Mouse (Mus musculus): ENCODE data around the gene Luzp2.

Luzp2 gene

DNA sequence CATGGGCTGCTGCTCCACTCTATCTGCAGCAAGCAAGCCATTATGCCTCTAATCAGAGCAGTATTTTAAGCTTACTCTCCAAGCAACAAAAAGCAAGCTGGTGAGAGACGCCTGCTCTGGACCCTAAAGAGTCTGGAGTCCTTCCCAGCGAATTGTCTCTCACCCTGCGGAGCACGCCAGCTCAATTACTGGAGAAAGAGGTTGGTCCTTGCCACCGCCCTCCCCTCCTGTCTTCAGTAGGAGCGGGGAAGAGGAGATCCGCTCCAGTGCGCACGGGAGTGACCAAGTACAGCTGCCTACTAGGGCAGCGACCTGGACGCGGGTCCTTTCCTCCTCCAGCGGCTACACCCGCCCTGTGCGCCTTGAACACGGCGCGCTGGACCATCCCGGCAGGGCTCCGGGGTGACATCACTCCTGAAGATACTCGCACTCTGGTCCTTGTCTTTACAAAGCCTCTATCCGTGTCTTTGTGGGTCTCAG is at the start of gene Luzp2:
Gene Luzp2 (plus strand): TSS at position 127 of the 480 bp plus-strand sequence.
- no peak for DNase-seq (ENCODE audit: low read depth in 1 of 2, low spot score in 2 of 2)

DNA sequence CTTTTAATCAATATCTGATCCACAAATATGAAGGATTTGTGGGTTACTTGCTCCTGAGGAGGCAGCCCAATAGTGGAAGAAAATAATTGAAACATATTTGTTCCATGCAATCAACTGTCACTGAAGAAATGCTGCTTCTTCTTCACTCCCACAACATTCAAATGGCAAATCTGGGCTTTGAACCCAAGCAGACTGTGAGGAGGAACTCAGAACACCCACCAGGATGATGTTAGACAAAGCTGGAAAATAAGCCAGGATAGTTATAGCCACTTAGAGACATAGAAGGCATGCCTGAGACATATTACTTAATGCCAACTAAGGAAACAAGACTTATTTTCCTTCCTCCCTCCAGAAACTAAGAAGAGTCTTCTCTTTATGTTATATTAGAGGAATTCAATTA is 47.8 kb upstream of the Luzp2 start:
- DNase-seq (ENCODE audit: low read depth in 1 of 2, low spot score in 2 of 2): no peak

DNA sequence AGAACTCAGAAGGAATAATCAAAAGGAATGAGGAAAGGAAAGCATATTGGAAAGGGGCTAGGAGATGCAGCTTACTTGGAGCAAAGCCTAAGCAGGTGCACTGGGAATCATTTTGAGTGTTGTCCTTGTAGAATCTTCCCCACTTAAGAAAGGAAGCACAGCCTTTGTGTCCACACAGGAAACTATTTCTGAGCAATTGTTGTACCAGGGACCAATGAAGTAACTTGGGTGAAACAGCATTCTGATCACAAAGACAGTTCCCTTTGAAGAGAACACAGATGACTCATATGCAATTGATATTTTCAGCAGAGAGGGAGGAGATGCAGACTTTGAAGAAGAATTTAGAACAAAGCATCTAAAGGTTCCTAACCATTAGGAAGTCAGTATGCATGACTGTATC is 16.7 kb upstream of the Luzp2 start:
- DNase-seq (ENCODE audit: low read depth in 1 of 2, low spot score in 2 of 2): no peak

DNA sequence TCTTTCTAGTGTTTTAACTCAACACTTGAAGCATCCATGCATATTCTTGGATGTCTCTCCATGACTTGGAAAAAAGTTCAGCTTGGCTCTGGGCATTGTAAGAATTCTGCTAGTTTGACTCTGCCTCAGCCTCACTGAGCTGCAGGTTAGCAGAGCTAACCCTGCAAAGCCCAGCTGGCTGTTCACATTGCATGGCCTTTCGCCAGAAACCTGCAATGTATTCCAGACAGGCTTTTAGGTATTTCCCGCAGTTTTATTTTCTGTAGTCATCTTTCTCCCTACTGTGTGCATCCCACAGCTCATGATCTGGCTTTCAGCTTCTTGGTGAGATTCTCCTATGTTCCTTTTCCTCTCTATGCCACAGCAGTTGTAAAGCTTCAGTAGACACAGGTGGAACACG is 6.5 kb upstream of the Luzp2 start:
- DNase-seq (ENCODE audit: low read depth in 1 of 2, low spot score in 2 of 2): no peak

DNA sequence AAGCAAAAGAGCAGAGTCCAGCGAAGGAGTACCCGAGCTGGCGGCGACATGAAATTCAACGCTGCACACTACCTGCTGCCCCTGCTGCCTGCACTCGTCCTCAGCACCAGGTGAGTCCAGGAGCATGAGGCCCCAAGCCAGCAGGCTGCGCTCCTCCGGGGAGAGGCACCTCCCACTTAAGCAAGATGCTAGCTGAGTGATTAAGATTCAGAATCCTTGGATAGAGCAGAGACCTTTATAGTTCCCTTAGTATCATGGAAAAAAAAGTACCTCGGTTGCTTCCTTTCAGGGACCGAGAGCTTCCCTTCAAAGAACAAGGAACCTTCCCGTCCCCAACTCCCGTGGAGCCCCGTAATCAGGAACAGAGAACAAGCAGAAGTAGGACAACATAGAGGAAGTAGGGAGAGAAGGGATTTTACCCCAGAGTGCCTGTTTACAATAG is 634 bp downstream of the Luzp2 start:
- no peak for DNase-seq (ENCODE audit: low read depth in 1 of 2, low spot score in 2 of 2)

DNA sequence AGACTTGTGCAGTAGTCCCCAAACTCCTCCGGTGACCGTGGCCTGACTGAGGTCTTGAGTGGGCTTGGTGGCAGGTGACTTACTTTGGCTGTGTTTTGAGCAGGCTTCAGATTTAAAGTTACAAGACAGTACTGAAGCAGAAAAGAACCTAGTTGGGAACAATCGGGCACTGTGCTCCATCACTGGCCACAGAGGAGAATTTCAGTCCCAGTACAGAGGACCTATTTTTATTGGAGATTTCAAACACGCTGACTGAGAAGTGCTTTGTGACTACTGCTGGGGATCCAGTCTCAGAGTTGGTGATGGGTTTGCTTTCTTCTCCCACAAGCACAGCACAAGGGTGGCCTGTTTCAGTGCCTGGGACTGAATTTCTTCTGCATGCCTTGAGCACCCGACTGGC is 1.1 kb downstream of the Luzp2 start:
- no peak for DNase-seq (ENCODE audit: low read depth in 1 of 2, low spot score in 2 of 2)

DNA sequence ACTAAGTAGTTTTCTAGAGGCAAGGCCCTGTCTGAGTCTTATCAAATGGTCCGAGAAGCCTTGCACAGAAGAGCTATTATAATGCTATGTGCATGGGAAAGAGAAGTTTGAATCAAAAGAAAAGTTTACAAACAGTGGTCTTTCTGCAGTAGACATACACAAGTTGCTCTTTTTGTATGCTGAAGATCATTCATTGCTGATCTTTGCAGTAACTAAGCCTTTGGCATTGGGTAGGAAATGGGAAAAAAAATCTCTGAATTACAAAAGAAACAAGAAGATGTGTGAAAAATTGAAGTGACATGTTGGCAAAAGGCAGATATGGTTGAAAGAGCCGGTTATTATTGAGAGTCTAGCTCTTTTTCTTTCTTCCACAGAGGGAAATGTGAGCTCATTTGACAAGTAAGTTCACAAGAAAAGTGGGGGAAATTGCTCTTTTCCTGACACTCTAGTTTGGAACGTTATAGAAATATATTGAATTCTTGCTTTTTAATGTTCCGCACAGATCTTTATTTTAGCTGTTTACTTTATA is 7.6 kb downstream of the Luzp2 start:
- no peak for DNase-seq (ENCODE audit: low read depth in 1 of 2, low spot score in 2 of 2)

DNA sequence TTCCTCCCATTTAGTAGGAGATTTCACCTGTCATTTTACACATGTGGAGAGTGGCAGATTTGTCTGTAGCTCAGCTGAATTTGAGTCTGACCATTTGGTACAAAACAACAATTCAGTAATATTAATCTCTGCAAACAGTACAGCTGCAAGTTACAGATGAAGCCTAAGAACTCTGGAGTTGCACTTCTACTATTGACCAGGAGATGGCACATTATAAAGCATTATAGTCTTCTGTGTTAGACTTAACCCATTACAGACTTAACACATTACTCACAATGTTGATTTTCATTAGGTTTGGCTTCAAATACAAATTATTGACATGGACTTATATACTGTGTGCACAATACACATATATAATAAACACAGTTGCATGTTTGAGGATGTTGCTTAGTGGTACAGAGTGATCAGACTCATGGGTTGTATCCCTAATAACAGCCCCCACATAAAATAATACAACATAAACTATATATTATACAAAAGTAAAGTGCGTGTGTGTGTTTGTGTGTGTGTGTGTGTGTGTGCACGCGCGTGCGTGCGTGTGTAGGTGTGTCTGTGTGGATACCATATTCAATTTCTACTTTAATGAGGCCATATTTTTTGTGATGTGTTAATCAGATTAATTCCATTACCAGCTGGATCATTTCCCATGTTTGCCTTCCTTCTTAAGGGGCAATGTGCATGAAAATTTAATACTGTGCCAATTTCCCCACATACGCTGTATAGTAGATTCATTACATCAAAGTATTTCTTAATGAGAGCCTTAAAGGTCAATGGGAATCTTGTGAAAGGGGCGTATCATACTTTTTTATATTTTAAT is 10.8 kb downstream of the Luzp2 start:
- DNase-seq (ENCODE audit: low read depth in 1 of 2, low spot score in 2 of 2): no peak

DNA sequence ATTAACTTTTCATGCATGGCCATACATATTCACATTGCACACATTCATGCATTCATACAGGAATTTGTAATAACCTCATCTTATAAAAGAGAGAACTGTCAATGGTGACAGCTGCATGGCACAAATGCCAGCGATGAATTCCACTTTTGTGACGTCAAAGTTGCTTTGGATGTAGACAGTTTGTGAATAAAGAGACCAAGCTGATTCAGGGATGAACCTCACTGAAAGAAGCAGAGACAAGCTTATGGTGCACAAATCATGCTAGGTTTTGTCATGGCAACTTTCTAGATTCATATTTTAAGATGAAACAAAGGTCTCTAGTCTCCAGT is 11.4 kb downstream of the Luzp2 start:
- DNase-seq (ENCODE audit: low read depth in 1 of 2, low spot score in 2 of 2): no peak

DNA sequence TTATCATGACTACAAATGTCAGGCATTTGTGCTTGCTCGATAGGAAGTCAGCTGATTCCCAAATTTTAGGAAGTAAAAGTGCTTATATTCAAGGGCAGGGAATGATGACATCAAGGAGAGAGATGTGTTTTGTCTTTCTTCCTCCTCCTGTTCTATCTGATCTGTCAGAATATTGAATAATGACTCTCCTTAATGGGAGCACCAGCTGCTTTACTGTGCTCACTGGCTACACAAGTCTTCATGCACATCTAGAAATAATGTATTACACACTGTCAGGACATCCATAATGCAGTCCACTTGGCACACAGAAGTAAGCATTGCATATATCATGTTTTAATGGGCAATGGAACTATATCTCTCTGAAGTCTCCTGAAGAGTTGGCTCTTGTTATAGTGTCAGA is 17.6 kb downstream of the Luzp2 start:
- no peak for DNase-seq (ENCODE audit: low read depth in 1 of 2, low spot score in 2 of 2)

DNA sequence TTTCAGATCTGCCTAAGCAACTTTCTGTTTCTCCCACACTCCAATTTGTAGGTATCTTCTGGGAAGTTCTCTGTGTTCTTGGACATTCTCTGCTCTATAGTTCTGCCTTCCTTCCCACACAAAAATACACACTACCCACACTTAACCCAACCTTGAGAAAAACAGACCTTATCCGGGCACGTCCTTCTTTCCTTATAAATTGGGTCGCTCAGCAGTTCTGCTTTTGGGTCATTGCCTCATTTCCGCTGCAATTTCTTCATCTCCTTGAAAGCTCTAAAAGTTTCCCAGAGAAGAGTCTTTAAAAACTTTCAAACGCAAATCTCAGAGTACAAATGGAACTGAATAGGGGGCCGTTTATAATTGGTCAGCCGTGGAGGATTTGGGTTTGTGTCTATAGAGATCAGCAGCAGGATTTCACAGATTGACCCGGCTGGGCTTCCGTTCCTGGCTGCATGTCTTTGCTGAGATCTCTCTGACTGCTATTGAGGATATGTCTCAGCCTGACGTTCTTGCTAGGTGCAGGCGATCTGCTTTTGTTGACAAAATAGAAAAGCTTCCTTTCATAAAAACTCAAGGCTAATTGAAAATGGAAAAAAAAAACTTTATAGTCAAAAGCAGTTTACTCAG is 26.0 kb downstream of the Luzp2 start:
- DNase-seq (ENCODE audit: low read depth in 1 of 2, low spot score in 2 of 2): no peak

DNA sequence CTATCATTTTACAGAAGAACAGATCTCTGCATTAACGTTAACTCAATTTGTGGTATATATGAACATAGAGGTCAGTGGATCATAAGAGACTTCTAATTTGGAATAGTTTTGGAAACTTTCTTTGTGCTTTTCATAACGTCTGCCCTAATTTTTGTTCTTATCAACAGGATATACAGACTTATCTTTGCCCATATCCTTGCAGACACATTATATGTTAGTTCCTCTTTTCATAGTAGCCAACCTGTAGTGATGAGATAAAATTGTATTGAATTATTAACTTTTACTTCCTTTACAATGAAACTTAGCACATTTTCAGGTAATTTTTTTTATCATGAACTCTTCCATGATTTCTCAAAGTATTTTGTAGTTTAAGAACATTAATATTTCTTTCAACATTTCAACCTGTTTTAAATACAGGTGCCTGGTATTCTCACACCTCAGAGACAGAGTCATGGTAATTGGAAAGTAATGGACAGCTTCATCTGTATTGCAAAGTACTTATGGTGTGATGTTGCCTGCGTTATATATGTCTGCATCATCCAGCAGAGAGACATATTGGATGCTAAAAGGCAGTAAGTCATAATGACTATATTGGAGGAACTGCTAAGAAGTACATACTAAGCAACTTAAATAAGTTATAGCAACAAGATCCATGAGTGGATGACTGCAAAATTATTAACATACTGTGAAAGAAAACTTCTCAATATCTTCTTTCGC is 43.8 kb downstream of the Luzp2 start:
- DNase-seq (ENCODE audit: low read depth in 1 of 2, low spot score in 2 of 2): no peak

DNA sequence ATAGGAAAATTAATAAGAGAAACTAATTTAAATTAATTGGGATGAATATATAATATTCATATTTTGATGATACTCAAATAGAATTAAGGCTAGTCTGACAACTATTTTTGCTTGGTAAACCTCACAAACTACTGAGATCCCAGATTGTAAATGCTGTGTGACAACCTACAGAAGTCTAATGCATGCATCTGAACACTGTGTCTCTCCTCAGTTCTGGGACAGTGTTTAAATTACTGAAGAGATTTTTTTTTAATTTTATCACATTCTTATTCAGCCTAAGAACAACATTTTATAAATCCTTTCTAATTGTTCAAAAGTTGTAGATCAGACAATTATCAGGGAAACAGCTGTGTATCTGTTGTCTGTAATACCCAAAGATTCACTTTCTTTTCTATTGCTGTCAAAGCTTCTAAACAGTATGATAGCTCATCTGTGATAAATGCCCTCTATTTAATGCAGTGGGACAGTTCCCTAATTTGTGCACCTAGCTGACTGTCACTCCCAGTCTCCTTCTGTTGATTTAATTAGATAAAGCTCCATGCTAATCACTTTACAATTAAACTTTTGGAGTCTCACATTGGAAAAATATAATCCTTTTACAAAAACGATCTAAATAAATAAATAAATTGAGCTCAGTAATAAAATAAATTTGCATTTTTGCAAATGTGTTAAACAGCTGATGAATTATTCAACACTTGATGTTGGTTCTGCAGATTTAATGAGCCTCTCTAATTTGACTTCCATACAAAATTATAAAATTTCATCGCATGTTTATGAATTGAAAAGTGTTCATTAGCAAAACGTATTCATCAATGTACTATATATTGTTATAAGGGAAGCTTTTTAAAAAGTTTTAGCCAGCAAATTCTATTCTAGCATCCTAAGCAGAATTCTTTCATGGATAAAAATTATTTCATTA is 58.7 kb downstream of the Luzp2 start:
- DNase-seq (ENCODE audit: low read depth in 1 of 2, low spot score in 2 of 2): no peak

DNA sequence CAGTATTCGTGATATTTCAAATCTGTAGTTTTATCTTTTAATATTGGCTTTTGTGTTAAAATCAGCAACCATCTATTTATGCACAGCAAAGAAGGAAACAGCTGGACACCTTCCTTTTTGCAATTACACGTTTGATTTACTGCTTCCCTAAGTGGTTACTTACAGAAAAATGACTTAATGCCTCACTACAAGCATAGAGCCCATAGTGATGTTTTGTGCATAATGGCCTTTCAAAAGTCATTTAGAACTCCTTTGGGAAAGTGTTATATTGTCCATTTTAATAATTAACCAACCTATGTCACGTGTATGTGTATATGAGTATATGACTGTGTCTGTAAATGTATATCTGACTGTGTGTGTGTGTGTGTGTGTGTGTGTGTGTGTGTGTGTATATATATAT is 63.3 kb downstream of the Luzp2 start:
- no peak for DNase-seq (ENCODE audit: low read depth in 1 of 2, low spot score in 2 of 2)

DNA sequence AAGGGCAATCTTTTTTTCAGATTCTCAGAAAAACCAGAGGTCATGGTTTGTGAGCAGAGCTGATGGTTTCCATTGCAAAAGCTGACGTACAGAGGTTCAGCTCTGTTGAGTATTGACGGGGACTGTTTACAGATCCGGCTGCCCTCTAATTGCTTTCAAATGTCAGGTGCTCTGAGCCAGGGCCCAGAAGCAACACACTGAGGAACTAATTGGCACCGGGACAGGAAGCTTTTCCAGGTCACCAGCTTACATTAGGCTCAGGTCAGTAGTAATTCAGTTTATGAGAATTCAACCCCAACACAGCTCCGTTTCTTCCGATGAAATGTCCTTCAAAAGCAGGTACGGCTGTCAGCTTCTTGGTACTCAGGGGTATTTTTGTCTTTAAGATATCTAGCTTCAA is 74.7 kb downstream of the Luzp2 start:
- no peak for DNase-seq (ENCODE audit: low read depth in 1 of 2, low spot score in 2 of 2)

DNA sequence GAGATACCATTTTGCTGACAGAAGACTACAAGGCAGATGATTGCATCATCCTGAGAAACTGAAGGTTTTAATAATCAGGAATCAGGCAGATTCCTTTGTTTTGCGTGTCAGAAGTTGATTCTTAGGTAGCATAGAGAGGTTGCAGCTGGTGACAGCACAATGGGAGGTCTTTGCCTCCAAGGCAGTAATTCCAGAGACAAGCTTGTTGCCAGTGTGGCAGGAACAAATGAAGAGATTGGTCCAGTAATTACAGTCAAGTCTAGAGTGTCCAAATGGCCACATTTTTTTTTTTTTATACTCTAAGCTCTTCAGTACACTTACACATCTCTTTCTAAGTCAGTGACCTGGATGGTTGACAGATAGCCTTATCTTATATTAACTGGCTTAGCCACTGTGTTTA is 78.7 kb downstream of the Luzp2 start:
- DNase-seq (ENCODE audit: low read depth in 1 of 2, low spot score in 2 of 2): no peak

DNA sequence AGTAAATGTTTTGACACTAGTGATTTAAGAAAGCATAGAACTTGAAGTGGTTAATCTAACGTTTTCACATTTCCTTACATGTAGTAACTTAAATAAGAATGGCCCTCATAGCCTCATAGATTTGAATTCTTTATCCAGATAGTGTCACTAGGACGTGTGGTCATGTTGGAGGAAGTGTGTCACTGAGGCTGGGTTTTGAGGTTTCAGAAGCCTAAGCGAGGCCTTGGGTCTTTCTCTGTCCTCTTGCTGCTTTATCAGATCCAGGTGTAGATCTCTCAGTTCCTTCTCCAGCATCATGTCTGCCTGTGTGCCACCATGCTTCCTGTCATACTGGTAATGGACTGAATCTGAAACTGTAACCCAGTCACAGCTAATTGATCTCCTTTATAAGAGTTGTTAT is 86.7 kb downstream of the Luzp2 start:
- DNase-seq (ENCODE audit: low read depth in 1 of 2, low spot score in 2 of 2): no peak

DNA sequence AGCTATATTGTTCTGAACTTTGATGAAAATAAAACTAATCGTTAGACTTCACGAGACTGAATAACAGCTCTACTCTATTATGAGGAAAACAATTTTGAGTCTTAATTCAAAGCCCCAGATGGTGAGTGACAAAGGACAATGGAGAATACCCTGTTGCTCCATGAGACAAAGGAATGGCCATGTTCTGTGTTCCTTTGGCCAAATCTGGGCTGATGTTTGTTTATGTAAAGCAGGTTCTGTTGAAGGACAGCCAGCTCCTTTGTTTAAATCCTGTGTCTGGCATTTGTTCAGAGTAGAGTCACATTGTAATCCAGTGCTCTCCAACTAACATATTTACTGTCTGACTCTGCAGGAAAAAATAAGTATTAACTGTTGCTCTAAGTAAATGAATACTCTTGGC is 121.5 kb downstream of the Luzp2 start:
- no peak for DNase-seq (ENCODE audit: low read depth in 1 of 2, low spot score in 2 of 2)

DNA sequence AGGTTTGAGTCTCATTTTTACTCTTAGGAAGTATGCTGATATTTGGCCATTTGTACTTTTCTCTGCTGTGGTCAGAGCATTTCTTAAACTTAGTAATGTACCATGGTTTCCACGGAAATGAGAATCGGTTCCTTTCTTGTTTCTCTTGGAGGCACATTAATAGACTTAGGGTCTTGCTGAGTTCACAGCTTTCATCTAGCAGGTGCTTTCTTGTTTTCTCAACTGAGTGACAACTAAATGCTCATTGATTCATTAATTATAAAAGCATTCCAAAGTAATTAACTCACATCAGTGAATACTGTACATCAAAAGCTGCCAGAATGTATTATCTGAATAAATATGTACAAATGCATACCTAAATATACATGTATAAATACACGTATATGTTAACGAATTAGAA is 127.4 kb downstream of the Luzp2 start:
- no peak for DNase-seq (ENCODE audit: low read depth in 1 of 2, low spot score in 2 of 2)

DNA sequence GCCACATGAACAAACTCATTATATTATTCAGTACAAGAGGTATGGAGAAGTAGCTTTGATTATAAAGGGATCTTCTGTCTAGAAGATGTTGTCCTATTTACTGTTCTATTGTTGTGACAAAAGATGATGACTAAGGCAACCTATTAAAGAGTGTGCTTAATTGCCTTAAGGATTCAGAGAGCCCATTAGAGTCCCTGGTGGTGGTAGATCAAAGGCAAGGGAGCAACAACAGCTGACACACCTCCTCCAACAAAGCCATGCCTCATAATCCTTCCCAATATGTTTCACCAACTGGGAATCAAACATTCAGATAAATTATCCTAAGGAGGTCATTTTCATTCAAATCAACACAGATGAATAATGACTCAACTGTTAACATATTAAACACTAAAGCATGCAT is 142.1 kb downstream of the Luzp2 start:
- DNase-seq (ENCODE audit: low read depth in 1 of 2, low spot score in 2 of 2): no peak

DNA sequence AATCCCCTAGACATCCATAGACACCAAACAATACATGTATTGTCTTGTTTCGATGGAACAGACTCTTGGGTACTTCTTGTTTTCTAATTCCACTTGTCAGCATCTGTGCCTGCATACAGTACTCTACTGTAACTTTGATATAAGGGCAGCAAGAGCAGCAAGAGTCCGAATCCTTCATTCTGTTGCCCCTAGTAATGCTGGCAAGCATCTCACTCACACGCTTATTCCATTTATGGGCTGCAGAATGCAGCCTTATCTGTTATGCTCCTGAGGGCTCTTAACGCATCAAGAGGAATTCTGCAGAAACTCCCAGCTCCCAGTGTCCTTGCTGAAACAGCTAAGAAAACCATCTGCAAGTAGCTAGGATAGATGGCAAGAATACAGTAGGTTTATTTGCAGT is 145.3 kb downstream of the Luzp2 start:
- no peak for DNase-seq (ENCODE audit: low read depth in 1 of 2, low spot score in 2 of 2)
